Mouse (Mus musculus): ENCODE results near the gene Trim60.
A peak's percentile ranks its signal among the peaks of the same experiment; 100 is the strongest.
"Not testable (repeated sequence)": the region's sequence is repeated elsewhere in the genome, so short reads cannot be mapped to it uniquely, and the experiment has no call there.

The Trim60 gene

GRCm38 (mm10) chr8:65018423-65018822 lies at the start of gene Trim60, which contains the start of gene Trim61:
TSS of gene Trim60 (minus strand) at chr8:65018584.
TSS of gene Trim61 (minus strand) at chr8:65018523.
- DNase-seq (ENCODE audit: low read depth) = no peak

GRCm38 (mm10) chr8:65067694-65068472 lies 49.5 kb upstream of the Trim60 start:
- DNase-seq (ENCODE audit: low read depth) = no peak

- DNase-seq (ENCODE audit: low read depth) = no peak
These were observed 48.6 kb upstream of the Trim60 start for GRCm38 (mm10) chr8:65067031-65067430.

GRCm38 (mm10) chr8:65065622-65066021 lies 47.2 kb upstream of the Trim60 start:
- DNase-seq (ENCODE audit: low read depth) = no peak

GRCm38 (mm10) chr8:65064071-65064470 lies 45.7 kb upstream of the Trim60 start:
- DNase-seq (ENCODE audit: low read depth) = no peak

GRCm38 (mm10) chr8:65062195-65062594 lies 43.8 kb upstream of the Trim60 start:
- DNase-seq (ENCODE audit: low read depth) = no peak

- no peak for DNase-seq (ENCODE audit: low read depth)
These were observed 38.3 kb upstream of the Trim60 start for GRCm38 (mm10) chr8:65056722-65057121.

- DNase-seq (ENCODE audit: low read depth) = no peak
These were observed 35.6 kb upstream of the Trim60 start for GRCm38 (mm10) chr8:65053968-65054367.

GRCm38 (mm10) chr8:65053554-65053953 lies 35.2 kb upstream of the Trim60 start:
- DNase-seq (ENCODE audit: low read depth) = no peak

GRCm38 (mm10) chr8:65047801-65048200 lies 29.4 kb upstream of the Trim60 start:
- no peak for DNase-seq (ENCODE audit: low read depth)

- DNase-seq (ENCODE audit: low read depth) = no peak
These were observed 28.8 kb upstream of the Trim60 start for GRCm38 (mm10) chr8:65047193-65047592.

GRCm38 (mm10) chr8:65046565-65046964 lies 28.2 kb upstream of the Trim60 start:
- no peak for DNase-seq (ENCODE audit: low read depth)

GRCm38 (mm10) chr8:65037117-65037533 lies 18.7 kb upstream of the Trim60 start, which contains the start of gene Apela:
TSS of gene Apela (minus strand) at chr8:65037336.
- no peak for DNase-seq (ENCODE audit: low read depth)

GRCm38 (mm10) chr8:65034136-65034535 lies 15.8 kb upstream of the Trim60 start:
- DNase-seq (ENCODE audit: low read depth) = no peak

GRCm38 (mm10) chr8:65033056-65033455 lies 14.7 kb upstream of the Trim60 start:
- no peak for DNase-seq (ENCODE audit: low read depth)

- DNase-seq (ENCODE audit: low read depth) = no peak
These were observed 13.7 kb upstream of the Trim60 start for GRCm38 (mm10) chr8:65032107-65032506.

GRCm38 (mm10) chr8:65030735-65031485 lies 12.5 kb upstream of the Trim60 start:
- DNase-seq (ENCODE audit: low read depth) = no peak

GRCm38 (mm10) chr8:65029776-65030175 lies 11.4 kb upstream of the Trim60 start:
- no peak for DNase-seq (ENCODE audit: low read depth)

- DNase-seq (ENCODE audit: low read depth) = no peak
These were observed 10.7 kb upstream of the Trim60 start for GRCm38 (mm10) chr8:65028959-65029686.

GRCm38 (mm10) chr8:65022485-65022884 lies 4.1 kb upstream of the Trim60 start:
- DNase-seq (ENCODE audit: low read depth) = peak; percentile 47

GRCm38 (mm10) chr8:65007616-65008015 lies 10.8 kb downstream of the Trim60 start:
- not testable (repeated sequence) for DNase-seq (ENCODE audit: low read depth)

GRCm38 (mm10) chr8:64998806-64999365 lies 19.5 kb downstream of the Trim60 start:
- DNase-seq (ENCODE audit: low read depth) = no peak

Measured in 416B (cell line).